Mouse (Mus musculus) E14TG2a.4 (cell line): ENCODE results near the gene Mfn2.

Source experiments
- H3K27me3 ChIP-seq: 2 replicates; pipeline ENCODE4 v1.6.1; 2014; ENCODE audit warnings: low read length, control low read depth; ENCODE audit not compliant: insufficient read depth
- H3K36me3 ChIP-seq: 2 replicates; pipeline ENCODE4 v1.6.1; 2014; ENCODE audit warnings: low read length, control low read depth; ENCODE audit not compliant: insufficient read depth
- H3K4me1 ChIP-seq: replicated peaks from 2 replicates; pipeline ENCODE4 v1.6.1; 2014; ENCODE audit warnings: low read depth, low read length, control low read depth
- H3K4me3 ChIP-seq: replicated peaks from 2 replicates; pipeline ENCODE4 v1.5.1; 2014; ENCODE audit warnings: mild to moderate bottlenecking, low read length
- H3K9me3 ChIP-seq: 2 replicates; pipeline ENCODE4 v1.6.1; 2014; ENCODE audit warnings: low read length, control low read depth
- CTCF ChIP-seq: conservative IDR thresholded peaks from 2 replicates; pipeline ENCODE4 v1.5.1; 2014; ENCODE audit warnings: low read length
- NANOG ChIP-seq: IDR thresholded peaks from 2 replicates; pipeline ENCODE4 v1.6.1; 2014; ENCODE audit warnings: borderline replicate concordance, low read length, mixed read lengths
- POU5F1 ChIP-seq: IDR thresholded peaks from 2 replicates; pipeline ENCODE4 v1.6.1; 2014; ENCODE audit warnings: low read length, borderline replicate concordance

Mfn2 gene

DNA sequence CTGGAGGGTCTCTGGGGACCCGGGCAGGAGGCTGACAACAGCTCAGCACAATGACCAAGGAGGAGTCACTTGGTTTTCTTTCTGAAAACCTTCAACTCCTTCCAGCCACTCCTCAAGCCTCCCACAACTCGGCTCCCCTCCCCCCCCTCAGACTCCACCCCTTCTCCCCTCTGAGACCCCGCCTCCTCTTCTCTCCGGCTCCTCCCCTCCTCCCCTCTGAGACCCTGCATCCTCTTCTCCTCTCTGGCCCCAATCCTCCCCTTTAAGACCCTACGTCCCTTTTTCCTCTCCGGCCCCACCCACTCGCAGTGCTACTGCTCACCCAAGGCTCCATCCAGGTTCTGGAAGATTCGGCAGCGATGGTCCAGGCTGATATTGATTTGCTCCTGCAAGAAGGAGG is 23.6 kb upstream of the Mfn2 start:
- no peak overlapping the region for H3K4me3 ChIP-seq
- H3K36me3 ChIP-seq = peaks cover 55% of the 10 kb centered on the region
- peaks cover 13% of the 10 kb centered on the region for H3K4me1 ChIP-seq
- H3K9me3 ChIP-seq = no peaks in the 10 kb centered on the region
- no peaks in the 10 kb centered on the region for H3K27me3 ChIP-seq
- TF ChIP-seq NANOG (no peak), CTCF (no peak), POU5F1 (no peak)

DNA sequence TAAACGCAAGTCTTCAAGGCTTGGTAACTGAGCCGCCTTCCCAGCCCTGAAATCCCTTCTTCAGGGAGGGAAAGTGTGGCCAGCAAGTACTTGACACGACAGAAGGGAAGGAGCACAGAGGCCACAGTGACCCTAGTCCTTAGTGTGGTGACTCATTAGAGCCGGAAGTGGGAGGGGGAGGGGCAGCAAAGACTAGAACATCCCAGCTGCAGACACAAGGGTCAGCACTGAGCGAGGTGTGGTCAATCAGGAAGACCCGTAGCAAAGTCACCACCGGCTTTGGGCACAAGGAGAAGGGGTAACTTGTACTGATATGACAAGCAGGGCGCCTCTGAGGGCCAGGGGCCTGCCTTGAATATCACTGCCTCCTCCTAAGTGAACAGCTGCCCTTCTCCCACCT is 23.2 kb upstream of the Mfn2 start:
- no peaks in the 10 kb centered on the region for H3K9me3 ChIP-seq
- no peak for TF ChIP-seq NANOG
- no peak for TF ChIP-seq CTCF
- TF ChIP-seq POU5F1 = no peak
- H3K36me3 ChIP-seq = peaks cover 53% of the 10 kb centered on the region
- H3K4me3 ChIP-seq = no peak overlapping the region
- H3K27me3 ChIP-seq = no peaks in the 10 kb centered on the region
- H3K4me1 ChIP-seq = peaks cover 13% of the 10 kb centered on the region

DNA sequence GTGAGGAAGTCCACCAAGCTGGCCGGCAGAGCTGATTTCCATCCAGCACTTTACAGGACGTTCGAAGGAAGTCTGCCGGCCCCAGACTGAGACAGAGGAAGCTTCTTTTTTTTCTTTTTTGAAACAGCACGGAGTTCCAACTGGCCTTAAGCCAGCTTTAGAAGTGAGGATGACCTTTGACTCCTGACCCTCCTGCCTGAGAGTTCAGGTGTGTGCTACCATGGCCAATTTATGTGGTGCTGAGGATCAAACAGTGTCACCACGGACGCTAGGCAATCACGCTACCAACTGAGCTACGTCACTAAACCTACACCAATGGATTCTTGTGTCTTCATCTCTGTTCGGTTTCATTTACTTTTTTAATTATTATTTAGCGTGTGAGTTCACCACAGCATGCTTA is 17.8 kb upstream of the Mfn2 start:
- Histone ChIP-seq H3K4me1 (peaks cover 38% of the 10 kb centered on the region), H3K27me3 (no peaks in the 10 kb centered on the region), H3K9me3 (no peaks in the 10 kb centered on the region), H3K4me3 (no peak overlapping the region), H3K36me3 (peaks cover 48% of the 10 kb centered on the region)
- TF ChIP-seq CTCF (no peak), NANOG (no peak), POU5F1 (no peak)

DNA sequence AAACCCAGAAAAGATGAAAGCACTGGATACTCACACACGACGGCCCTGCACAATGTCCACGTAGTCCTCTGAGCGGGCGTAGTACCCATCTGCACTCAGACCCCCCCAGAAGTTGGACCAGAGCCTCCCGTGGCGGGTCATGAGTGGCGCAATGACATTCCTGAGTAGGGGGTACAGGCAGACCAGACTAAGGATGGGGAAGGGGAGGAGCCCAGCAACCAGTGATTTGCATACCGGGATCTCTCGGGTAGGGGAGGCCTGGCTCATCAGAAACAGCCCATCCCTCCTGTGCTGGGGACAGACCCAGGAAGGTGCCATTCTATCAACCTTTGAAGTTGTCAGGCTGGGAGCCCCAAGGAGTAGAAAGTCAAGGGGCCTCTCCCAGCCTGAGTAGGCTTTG is 16.5 kb upstream of the Mfn2 start:
- Histone ChIP-seq H3K4me1 (peaks cover 38% of the 10 kb centered on the region), H3K27me3 (no peaks in the 10 kb centered on the region), H3K9me3 (no peaks in the 10 kb centered on the region), H3K4me3 (no peak overlapping the region), H3K36me3 (peaks cover 50% of the 10 kb centered on the region)
- TF ChIP-seq CTCF = no peak

- H3K4me1 ChIP-seq = peaks cover 38% of the 10 kb centered on the region
- H3K36me3 ChIP-seq = peaks cover 55% of the 10 kb centered on the region
- TF ChIP-seq NANOG (no peak), POU5F1 (no peak), CTCF (peak; percentile 43)
- no peak overlapping the region for H3K4me3 ChIP-seq
- no peaks in the 10 kb centered on the region for H3K27me3 ChIP-seq
- no peaks in the 10 kb centered on the region for H3K9me3 ChIP-seq
These were observed 14.1 kb upstream of the Mfn2 start for GRCm38 (mm10) chr4:147918459-147919121.

DNA sequence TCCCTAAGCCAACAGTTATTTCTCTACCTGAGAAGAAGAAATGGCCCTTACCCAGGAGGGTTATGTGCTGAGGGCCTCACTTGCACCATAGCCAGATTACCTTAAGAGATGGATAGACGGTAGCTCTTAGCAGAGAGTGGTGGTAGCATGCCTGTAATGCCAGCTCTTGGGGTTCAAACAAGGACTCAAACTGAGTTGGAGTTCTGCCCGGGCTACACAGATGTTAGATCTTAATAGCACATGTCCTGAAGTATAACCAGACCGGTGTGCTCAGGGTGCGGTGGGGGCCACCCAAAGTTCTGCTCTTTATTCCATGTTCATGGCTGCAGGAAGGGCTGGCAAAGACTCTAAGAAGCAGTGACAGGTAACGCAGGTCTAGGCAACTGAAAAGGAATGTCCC is 5.0 kb upstream of the Mfn2 start:
- Histone ChIP-seq H3K27me3 (no peaks in the 10 kb centered on the region), H3K4me1 (peaks cover 15% of the 10 kb centered on the region), H3K9me3 (no peaks in the 10 kb centered on the region), H3K36me3 (peaks cover 22% of the 10 kb centered on the region), H3K4me3 (no peak overlapping the region)
- no peak for TF ChIP-seq CTCF
- no peak for TF ChIP-seq NANOG
- TF ChIP-seq POU5F1 = no peak

DNA sequence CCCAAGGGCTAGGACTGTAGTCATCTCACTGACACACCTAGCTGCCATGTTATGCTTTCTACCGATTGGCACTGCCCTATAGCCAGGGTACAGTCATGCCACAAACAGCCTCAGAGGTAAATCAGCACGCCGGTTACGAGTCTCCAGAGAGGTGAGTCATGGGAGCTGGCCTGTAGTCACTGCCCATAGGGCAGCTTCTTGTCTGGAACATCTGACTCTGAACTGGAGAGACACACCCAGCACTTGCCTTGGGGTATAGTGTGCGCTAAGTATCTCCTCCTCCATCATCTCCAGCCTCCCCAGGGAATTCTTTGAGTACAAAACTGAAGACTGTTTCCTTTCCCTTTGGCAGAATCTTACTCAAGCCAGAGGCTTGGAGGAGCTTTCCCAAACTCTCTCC is 1.7 kb upstream of the Mfn2 start:
- H3K9me3 ChIP-seq = no peaks in the 10 kb centered on the region
- peaks cover 25% of the 10 kb centered on the region for H3K36me3 ChIP-seq
- H3K4me1 ChIP-seq = peaks cover 26% of the 10 kb centered on the region
- TF ChIP-seq NANOG = no peak
- TF ChIP-seq POU5F1 = no peak
- no peak for TF ChIP-seq CTCF
- H3K27me3 ChIP-seq = no peaks in the 10 kb centered on the region
- H3K4me3 ChIP-seq = no peak overlapping the region

- Histone ChIP-seq H3K36me3 (peaks cover 31% of the 10 kb centered on the region), H3K4me3 (peak overlapping the region; percentile 96), H3K27me3 (no peaks in the 10 kb centered on the region), H3K9me3 (no peaks in the 10 kb centered on the region), H3K4me1 (peaks cover 26% of the 10 kb centered on the region)
- TF ChIP-seq NANOG = no peak
- TF ChIP-seq CTCF = no peak
- TF ChIP-seq POU5F1 = no peak
These were observed 671 bp upstream of the Mfn2 start for GRCm38 (mm10) chr4:147905090-147905659.

DNA sequence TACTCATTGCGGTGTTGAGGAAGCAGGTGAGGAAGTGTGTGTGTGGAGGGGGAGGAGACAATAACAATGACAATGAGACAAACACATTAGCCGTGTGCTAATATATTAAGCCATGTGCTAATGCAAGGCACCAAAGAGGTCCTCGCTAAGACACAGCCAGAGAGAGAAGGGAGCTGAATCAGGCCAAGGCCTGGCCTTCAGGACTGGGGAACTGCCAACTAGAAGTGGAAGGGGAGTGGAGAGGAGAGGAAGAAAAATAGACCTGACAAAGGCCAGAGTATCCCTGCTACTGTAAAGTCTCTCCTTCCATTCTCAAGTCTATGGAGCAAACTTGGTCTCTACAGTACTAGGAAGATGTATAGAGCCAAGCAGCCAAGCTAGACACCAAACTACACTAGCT is 903 bp downstream of the Mfn2 start:
- Histone ChIP-seq H3K36me3 (peaks cover 44% of the 10 kb centered on the region), H3K27me3 (no peaks in the 10 kb centered on the region), H3K9me3 (no peaks in the 10 kb centered on the region), H3K4me3 (peak overlapping the region; percentile 96), H3K4me1 (peaks cover 23% of the 10 kb centered on the region)
- TF ChIP-seq CTCF (no peak), POU5F1 (no peak), NANOG (no peak)
